Mouse (Mus musculus) layer of hippocampus, adult 9-10 months (tissue): ENCODE data around the gene Eif2ak2.

Source experiments
- DNase-seq: peaks from one replicate; pipeline ENCODE4 v3.0.0; 2022; ENCODE audit warnings: low spot score

Gene Eif2ak2

DNA sequence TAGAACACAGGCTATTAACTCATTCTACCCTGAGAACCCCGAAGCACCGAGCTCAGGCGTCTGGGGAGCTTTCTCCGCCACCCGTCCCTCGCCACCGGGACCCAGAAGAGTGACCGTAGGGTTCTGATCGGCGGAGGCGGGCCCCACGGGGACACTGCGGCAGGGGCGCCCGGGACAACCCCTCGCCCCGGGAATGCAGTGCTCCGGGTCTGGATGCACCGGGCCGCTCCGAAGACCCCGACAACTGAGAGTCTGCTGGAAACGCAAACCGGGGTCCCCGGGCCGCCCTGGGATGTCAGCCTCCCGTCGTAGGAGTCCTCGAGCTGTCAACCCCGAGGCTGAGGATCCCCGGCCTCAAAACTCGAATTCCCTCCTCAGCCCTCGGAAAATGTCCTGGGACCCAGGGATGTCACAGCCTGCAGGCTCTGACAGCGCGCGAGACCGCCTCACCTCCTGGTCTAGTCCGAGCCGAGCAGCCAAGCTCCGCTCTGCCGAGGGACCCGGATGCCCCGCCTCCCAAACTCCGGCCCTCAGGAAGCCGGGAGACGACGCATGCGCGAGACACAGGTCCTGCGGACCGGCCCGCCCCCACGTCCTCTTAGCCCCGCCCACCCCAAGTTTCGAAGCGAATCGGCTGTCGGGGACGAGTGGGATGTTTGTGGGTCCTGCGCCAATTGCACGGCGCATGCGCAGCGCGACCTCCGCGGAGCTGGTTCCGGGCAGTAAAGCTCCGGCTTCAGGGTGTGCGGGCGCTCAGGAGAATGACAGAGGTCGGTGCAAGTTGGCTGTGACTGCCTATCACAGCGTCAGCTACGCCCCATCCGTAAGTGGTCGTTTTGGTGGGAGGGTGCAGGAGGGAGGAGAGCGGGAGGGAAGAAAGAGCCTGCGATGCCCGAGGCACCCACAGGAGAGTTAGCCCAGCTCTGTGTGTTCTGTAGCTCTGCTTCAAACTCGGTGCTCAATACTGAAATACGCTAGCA, 47.2 kb downstream of the Eif2ak2 start, which contains the start of the genes Heatr5b and Gpatch11:
Gene Heatr5b (minus strand): TSS at position 509 of the 980 bp plus-strand sequence.
Gene Gpatch11 (plus strand): TSS at position 712 of the 980 bp plus-strand sequence.
- DNase-seq = peak; percentile 87

- no peak for DNase-seq
These were observed 58.0 kb downstream of the Eif2ak2 start for GRCm38 (mm10) chr17:78824346-78824745.

DNA sequence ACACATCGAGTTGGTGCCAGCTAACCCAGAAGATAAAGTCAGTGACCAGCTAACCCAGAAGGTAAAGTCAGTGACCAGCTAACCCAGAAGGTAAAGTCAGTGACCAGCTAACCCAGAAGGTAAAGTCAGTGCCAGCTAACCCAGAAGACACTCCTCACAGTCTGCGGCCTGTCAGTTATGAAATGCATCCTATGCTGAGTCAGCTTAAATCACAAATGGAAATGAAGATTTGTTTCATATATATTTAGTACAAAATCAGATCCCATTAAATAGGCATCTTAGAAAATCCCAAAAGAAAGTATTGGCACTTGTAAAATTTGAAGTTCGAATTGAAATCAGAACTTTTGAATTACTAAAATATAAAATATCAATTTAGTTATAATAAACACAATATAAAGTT, 72.8 kb downstream of the Eif2ak2 start:
- no peak for DNase-seq

- no peak for DNase-seq
These were observed 73.4 kb downstream of the Eif2ak2 start for GRCm38 (mm10) chr17:78809019-78809418.
